Mouse (Mus musculus): ENCODE results near the gene Ppp1r13b. TPM values are rescaled to one million over a fixed set of nuclear protein-coding genes. Genes with fewer than 3 reads are reported as not detected.
A peak's percentile ranks its signal among the peaks of the same experiment; 100 is the strongest.

Ppp1r13b gene
- polyA plus RNA-seq, 1 experiment from 2014 or later, result 15.9 TPM

- no peak for ATAC-seq (ENCODE audit: low read depth)
- Histone ChIP-seq H3K9me3 (ENCODE audit: control insufficient read depth, low read length) (no peaks in the 10 kb centered on the region), H3K9ac (ENCODE audit: low read length) (no peak overlapping the region), H3K27ac (ENCODE audit: low read length) (no peak overlapping the region), H3K27me3 (ENCODE audit: control insufficient read depth, insufficient read depth, low read depth, low read length) (no peaks in the 10 kb centered on the region), H3K4me3 (ENCODE audit: low read length) (no peak overlapping the region), H3K4me2 (ENCODE audit: low read depth, low read length) (no peak overlapping the region), H3K4me1 (replicated peaks; ENCODE audit: control insufficient read depth, insufficient read depth, low read length) (no peaks in the 10 kb centered on the region), H3K36me3 (ENCODE audit: control insufficient read depth, insufficient read depth, low read length) (peaks cover 6% of the 10 kb centered on the region; the same call in 1 of the 2 replicates)
- 78% methylated on average over 5 of the region's 5 CpGs for WGBS
Measured at GRCm38 (mm10) chr12:111851745-111852144, 56.2 kb downstream of the Ppp1r13b start.

DNA sequence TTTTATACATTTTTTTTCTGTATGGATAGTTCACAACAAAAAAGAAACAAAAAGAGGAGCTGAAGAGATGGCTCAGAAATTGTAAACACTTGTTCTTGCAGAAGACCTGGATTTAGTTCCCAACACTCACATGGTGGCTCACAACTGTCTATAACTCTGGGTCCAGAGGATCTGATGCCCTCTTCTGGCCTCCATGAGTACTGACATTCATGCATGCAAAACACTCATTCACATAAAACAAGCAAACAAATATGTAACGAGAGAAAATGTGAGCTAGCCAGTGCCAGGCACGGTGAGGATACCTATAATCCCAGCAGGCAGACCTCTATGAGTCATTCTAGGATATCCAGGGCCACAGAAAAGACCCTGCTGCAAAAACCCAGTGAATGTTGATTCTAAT lies 56.7 kb downstream of the Ppp1r13b start:
- no peaks in the 10 kb centered on the region for H3K9me3 ChIP-seq (ENCODE audit: control insufficient read depth, low read length)
- no peak overlapping the region for H3K27ac ChIP-seq (ENCODE audit: low read length)
- H3K36me3 ChIP-seq (ENCODE audit: control insufficient read depth, insufficient read depth, low read length), result 0 out of 2 replicates have a peak, but pooled peaks cover 6% of the 10 kb centered on the region
- ATAC-seq (ENCODE audit: low read depth), result no peak
- no peak overlapping the region for H3K4me2 ChIP-seq (ENCODE audit: low read depth, low read length)
- H3K27me3 ChIP-seq (ENCODE audit: control insufficient read depth, insufficient read depth, low read depth, low read length), result no peaks in the 10 kb centered on the region
- no peak overlapping the region for H3K4me3 ChIP-seq (ENCODE audit: low read length)
- H3K4me1 ChIP-seq (replicated peaks; ENCODE audit: control insufficient read depth, insufficient read depth, low read length), result no peaks in the 10 kb centered on the region
- WGBS, result 65% methylated on average over 2 of the region's 2 CpGs
- no peak overlapping the region for H3K9ac ChIP-seq (ENCODE audit: low read length)

DNA sequence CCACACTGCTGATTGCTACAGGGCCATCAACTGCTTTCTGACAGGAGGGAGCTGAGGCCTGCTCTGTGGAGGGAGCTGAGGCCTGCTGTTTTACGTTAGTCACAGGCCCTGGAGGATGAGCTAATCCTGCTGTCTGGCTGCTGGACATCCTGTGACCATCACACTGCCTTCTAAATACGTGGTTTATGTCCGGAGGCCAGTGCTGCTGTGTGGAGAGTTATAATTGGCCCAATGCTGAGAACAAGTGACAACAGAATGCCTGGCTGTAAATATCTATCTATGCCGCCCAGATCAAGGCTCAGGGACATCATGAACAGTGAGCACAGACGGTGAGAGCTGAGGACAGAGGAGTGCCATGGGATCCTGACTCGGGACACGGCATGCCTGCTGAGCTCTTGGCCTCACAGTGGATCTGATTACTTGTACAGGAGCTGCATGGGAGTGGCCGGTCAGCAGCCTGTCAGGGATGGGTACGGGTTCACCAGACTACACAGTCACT lies 59.6 kb downstream of the Ppp1r13b start:
- WGBS, result 73% methylated on average over 9 of the region's 9 CpGs
- Histone ChIP-seq H3K27me3 (ENCODE audit: control insufficient read depth, insufficient read depth, low read depth, low read length) (no peaks in the 10 kb centered on the region), H3K9me3 (ENCODE audit: control insufficient read depth, low read length) (no peaks in the 10 kb centered on the region), H3K4me2 (ENCODE audit: low read depth, low read length) (no peak overlapping the region), H3K9ac (ENCODE audit: low read length) (no peak overlapping the region), H3K4me3 (ENCODE audit: low read length) (no peak overlapping the region), H3K27ac (ENCODE audit: low read length) (no peak overlapping the region), H3K4me1 (replicated peaks; ENCODE audit: control insufficient read depth, insufficient read depth, low read length) (no peaks in the 10 kb centered on the region), H3K36me3 (ENCODE audit: control insufficient read depth, insufficient read depth, low read length) (peaks cover 5% of the 10 kb centered on the region)
- peak; percentile 41; the same call in 1 of the 2 replicates for ATAC-seq (ENCODE audit: low read depth)

DNA sequence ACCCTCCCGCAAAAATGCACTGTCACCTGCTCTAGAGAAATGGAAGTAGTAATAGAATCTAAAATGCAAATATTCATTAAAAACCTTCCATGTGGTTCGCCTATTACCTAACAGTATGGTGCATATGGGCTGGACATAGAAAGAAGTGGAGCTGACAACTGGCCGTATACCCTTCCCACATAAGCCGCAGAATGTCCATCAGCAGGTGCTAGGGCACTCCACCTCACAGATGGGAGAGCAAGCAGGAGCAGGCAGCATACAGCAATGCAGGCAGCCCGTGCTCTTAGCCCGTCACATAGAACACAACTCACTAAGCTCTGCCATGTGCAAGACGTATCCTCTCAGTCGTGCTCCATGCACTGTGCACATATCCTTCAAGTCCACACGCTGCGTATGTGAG lies 61.1 kb downstream of the Ppp1r13b start:
- Histone ChIP-seq H3K4me1 (replicated peaks; ENCODE audit: control insufficient read depth, insufficient read depth, low read length) (no peaks in the 10 kb centered on the region), H3K27ac (ENCODE audit: low read length) (no peak overlapping the region), H3K9ac (ENCODE audit: low read length) (no peak overlapping the region), H3K9me3 (ENCODE audit: control insufficient read depth, low read length) (no peaks in the 10 kb centered on the region), H3K4me2 (ENCODE audit: low read depth, low read length) (no peak overlapping the region), H3K4me3 (ENCODE audit: low read length) (no peak overlapping the region), H3K36me3 (ENCODE audit: control insufficient read depth, insufficient read depth, low read length) (peaks cover 10% of the 10 kb centered on the region), H3K27me3 (ENCODE audit: control insufficient read depth, insufficient read depth, low read depth, low read length) (no peaks in the 10 kb centered on the region)
- 77% methylated on average over 10 of the region's 10 CpGs for WGBS
- no peak for ATAC-seq (ENCODE audit: low read depth)

- no peak for ATAC-seq (ENCODE audit: low read depth)
- H3K4me2 ChIP-seq (ENCODE audit: low read depth, low read length), result no peak overlapping the region
- no peak overlapping the region for H3K27ac ChIP-seq (ENCODE audit: low read length)
- H3K9me3 ChIP-seq (ENCODE audit: control insufficient read depth, low read length), result no peaks in the 10 kb centered on the region
- H3K9ac ChIP-seq (ENCODE audit: low read length), result no peak overlapping the region
- no peaks in the 10 kb centered on the region for H3K4me1 ChIP-seq (replicated peaks; ENCODE audit: control insufficient read depth, insufficient read depth, low read length)
- 94% methylated on average over 4 of the region's 4 CpGs for WGBS
- H3K27me3 ChIP-seq (ENCODE audit: control insufficient read depth, insufficient read depth, low read depth, low read length), result no peaks in the 10 kb centered on the region
- H3K4me3 ChIP-seq (ENCODE audit: low read length), result no peak overlapping the region
- peaks cover 15% of the 10 kb centered on the region for H3K36me3 ChIP-seq (ENCODE audit: control insufficient read depth, insufficient read depth, low read length)
Measured at GRCm38 (mm10) chr12:111845953-111846352, 62.0 kb downstream of the Ppp1r13b start.

DNA sequence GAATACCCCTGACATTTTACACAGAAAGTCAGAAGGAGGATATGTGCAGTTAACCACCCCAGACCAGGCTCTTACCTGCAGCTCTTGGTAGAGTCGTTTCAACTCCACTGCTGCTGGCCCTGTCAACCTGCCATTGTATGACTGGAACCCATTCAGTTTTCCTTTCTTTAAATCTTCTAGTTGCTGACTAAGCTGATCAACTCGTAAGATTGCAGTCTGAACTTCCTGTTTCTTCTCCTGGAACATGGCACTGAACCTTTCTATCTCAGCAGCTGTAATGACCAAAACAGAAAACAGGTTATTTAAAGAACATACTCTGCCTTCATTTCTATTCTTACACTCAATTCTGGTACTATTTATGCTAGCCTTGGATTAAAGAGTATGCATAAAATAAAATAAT lies 64.4 kb downstream of the Ppp1r13b start:
- no peaks in the 10 kb centered on the region for H3K9me3 ChIP-seq (ENCODE audit: control insufficient read depth, low read length)
- H3K27me3 ChIP-seq (ENCODE audit: control insufficient read depth, insufficient read depth, low read depth, low read length), result no peaks in the 10 kb centered on the region
- no peak overlapping the region for H3K4me2 ChIP-seq (ENCODE audit: low read depth, low read length)
- 56% methylated on average over 2 of the region's 2 CpGs for WGBS
- H3K9ac ChIP-seq (ENCODE audit: low read length), result no peak overlapping the region
- no peaks in the 10 kb centered on the region for H3K4me1 ChIP-seq (replicated peaks; ENCODE audit: control insufficient read depth, insufficient read depth, low read length)
- H3K36me3 ChIP-seq (ENCODE audit: control insufficient read depth, insufficient read depth, low read length), result peaks cover 29% of the 10 kb centered on the region
- ATAC-seq (ENCODE audit: low read depth), result no peak
- no peak overlapping the region for H3K27ac ChIP-seq (ENCODE audit: low read length)
- H3K4me3 ChIP-seq (ENCODE audit: low read length), result no peak overlapping the region

DNA sequence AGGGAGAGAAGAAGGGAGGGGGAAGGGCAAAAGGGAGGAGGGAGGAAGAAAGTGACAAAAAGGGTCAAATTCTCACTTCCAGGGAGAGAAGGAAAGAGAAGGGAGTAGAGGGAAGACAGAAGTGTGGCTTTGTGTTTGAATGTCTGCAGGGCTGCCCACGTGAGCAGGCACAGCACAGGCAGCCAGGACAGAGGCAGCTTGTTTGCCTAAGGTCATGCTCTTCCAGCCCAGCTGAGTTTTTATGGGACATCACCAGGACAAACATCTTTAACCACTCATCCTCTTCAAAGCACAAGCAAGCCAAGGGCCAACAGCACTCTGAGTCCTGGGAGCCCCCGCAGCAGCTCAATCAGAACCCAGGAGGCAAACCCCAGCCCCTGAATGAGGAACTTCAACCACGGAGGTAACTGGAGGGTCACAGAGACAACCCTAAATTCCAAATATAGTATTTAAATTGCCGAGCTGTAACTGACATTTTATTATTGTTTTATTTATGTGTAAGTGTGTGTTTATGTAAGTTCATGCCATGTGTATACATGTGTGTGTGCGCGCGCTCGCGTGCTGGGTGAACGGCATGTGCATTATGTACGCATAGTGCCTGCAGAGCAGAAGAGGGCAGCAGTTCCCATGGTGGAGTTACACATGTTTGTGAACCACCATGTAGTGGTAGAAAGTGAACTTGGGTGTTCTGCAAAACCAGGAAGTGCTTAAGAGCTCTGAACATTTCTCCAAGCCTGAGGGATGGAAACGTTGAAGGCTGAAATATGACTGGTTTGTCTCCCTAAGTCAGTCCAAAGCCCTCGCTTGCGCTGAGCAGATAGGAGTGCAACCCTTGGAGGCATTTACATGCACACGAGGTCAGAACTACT lies 65.1 kb downstream of the Ppp1r13b start:
- WGBS, result 70% methylated on average over 15 of the region's 15 CpGs
- no peaks in the 10 kb centered on the region for H3K4me1 ChIP-seq (replicated peaks; ENCODE audit: control insufficient read depth, insufficient read depth, low read length)

DNA sequence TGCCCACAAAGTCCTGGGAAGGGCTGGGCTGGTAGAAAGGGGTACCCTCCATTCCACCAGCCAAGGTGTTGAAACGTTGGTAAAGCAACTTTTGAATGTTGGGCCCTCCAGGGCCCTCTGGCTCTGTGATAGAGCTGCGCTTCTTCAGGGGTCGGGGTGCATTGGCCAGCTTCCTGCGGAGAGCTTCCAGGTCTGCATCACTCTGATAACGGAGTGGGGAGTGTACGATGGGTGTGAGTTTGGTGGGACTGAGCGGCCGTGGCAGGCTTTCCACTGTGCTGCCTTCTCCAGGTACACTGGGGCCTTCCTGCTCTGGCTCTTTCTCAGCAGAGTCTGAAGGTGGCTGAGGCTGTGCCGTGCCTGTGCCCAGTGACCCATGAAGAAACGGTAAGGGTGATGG lies 74.5 kb downstream of the Ppp1r13b start:
- no peak overlapping the region for H3K27ac ChIP-seq (ENCODE audit: low read length)
- H3K9me3 ChIP-seq (ENCODE audit: control insufficient read depth, low read length), result no peaks in the 10 kb centered on the region
- H3K36me3 ChIP-seq (ENCODE audit: control insufficient read depth, insufficient read depth, low read length), result peaks cover 59% of the 10 kb centered on the region
- H3K4me2 ChIP-seq (ENCODE audit: low read depth, low read length), result no peak overlapping the region
- H3K27me3 ChIP-seq (ENCODE audit: control insufficient read depth, insufficient read depth, low read depth, low read length), result no peaks in the 10 kb centered on the region
- no peaks in the 10 kb centered on the region for H3K4me1 ChIP-seq (replicated peaks; ENCODE audit: control insufficient read depth, insufficient read depth, low read length)
- no peak for ATAC-seq (ENCODE audit: low read depth)
- WGBS, result 82% methylated on average over 10 of the region's 10 CpGs
- no peak overlapping the region for H3K4me3 ChIP-seq (ENCODE audit: low read length)
- no peak overlapping the region for H3K9ac ChIP-seq (ENCODE audit: low read length)

More for the DNA sequence above, 65.1 kb downstream of the Ppp1r13b start:
- Histone ChIP-seq H3K9me3 (ENCODE audit: control insufficient read depth, low read length) (no peaks in the 10 kb centered on the region), H3K27me3 (ENCODE audit: control insufficient read depth, insufficient read depth, low read depth, low read length) (no peaks in the 10 kb centered on the region), H3K36me3 (ENCODE audit: control insufficient read depth, insufficient read depth, low read length) (peaks cover 34% of the 10 kb centered on the region), H3K4me2 (ENCODE audit: low read depth, low read length) (no peak overlapping the region), H3K4me3 (ENCODE audit: low read length) (no peak overlapping the region), H3K27ac (ENCODE audit: low read length) (no peak overlapping the region), H3K9ac (ENCODE audit: low read length) (no peak overlapping the region)
- ATAC-seq (ENCODE audit: low read depth), result no peak

DNA sequence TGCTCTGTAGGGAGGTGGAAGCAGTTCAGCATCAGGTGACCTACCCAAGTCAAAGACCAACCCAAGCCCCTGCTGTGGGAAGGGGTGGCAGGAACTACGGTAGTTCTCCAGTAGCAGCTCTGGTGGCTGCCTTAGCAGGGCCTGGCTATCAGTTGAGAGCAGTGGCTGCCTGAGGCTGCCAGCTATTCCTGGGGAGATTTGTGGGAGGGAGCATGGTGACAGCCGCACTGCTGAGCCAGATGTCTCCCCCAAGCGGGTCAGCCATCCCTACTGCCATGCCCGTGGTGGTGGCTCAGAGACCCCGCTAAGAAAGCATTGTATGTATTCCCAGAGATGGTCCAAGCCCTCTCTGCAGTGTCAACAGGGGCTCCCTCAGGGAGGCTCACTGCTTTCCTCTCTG lies 75.3 kb downstream of the Ppp1r13b start:
- Histone ChIP-seq H3K4me2 (ENCODE audit: low read depth, low read length) (no peak overlapping the region), H3K9me3 (ENCODE audit: control insufficient read depth, low read length) (no peaks in the 10 kb centered on the region), H3K4me3 (ENCODE audit: low read length) (no peak overlapping the region), H3K27me3 (ENCODE audit: control insufficient read depth, insufficient read depth, low read depth, low read length) (no peaks in the 10 kb centered on the region), H3K4me1 (replicated peaks; ENCODE audit: control insufficient read depth, insufficient read depth, low read length) (no peaks in the 10 kb centered on the region), H3K36me3 (ENCODE audit: control insufficient read depth, insufficient read depth, low read length) (peaks cover 61% of the 10 kb centered on the region), H3K9ac (ENCODE audit: low read length) (no peak overlapping the region), H3K27ac (ENCODE audit: low read length) (no peak overlapping the region)
- WGBS, result 81% methylated on average over 5 of the region's 5 CpGs
- no peak for ATAC-seq (ENCODE audit: low read depth)
